Mouse (Mus musculus) ES-Bruce4 (cell line): ENCODE measurements around the gene Eea1. TPM values are rescaled to one million over a fixed set of nuclear protein-coding genes. Genes with fewer than 3 reads are reported as not detected.

Experiments used
- H3K27ac ChIP-seq: 2 replicates; pipeline ENCODE4 v1.5.1; 2012; ENCODE audit warnings: low read length, inconsistent platforms; ENCODE audit not compliant: insufficient read depth
- H3K27me3 ChIP-seq: 2 replicates; pipeline ENCODE4 v1.6.1; 2012; ENCODE audit warnings: mild to moderate bottlenecking, low read length, inconsistent platforms; ENCODE audit not compliant: control insufficient read depth, poor library complexity, insufficient read depth, severe bottlenecking
- H3K36me3 ChIP-seq: 2 replicates; pipeline ENCODE4 v1.6.1; 2012; ENCODE audit warnings: inconsistent platforms, mild to moderate bottlenecking, low read length, moderate library complexity; ENCODE audit not compliant: control insufficient read depth, poor library complexity, insufficient read depth, severe bottlenecking
- H3K4me1 ChIP-seq: one replicate; pipeline ENCODE4 v1.8.1; 2011; ENCODE audit warnings: low read length; ENCODE audit not compliant: control insufficient read depth, insufficient read depth
- H3K4me3 ChIP-seq: 2 replicates; pipeline ENCODE4 v1.5.1; 2011; ENCODE audit warnings: low read depth, mild to moderate bottlenecking, low read length
- H3K9ac ChIP-seq: 2 replicates; pipeline ENCODE4 v1.6.1; 2012; ENCODE audit warnings: low read depth, mild to moderate bottlenecking, inconsistent platforms; ENCODE audit not compliant: poor library complexity, severe bottlenecking
- H3K9me3 ChIP-seq: replicated peaks from 2 replicates; pipeline ENCODE4 v1.6.1; 2012; ENCODE audit warnings: mild to moderate bottlenecking, low read length, inconsistent platforms; ENCODE audit not compliant: control insufficient read depth, poor library complexity, insufficient read depth, severe bottlenecking
- CTCF ChIP-seq: IDR thresholded peaks from one replicate; pipeline ENCODE4 v1.8.1; 2011; ENCODE audit warnings: low read depth, low read length
- EP300 ChIP-seq: IDR thresholded peaks from 2 replicates; pipeline ENCODE4 v1.6.1; 2011; ENCODE audit warnings: low read depth, low read length; ENCODE audit not compliant: insufficient read depth
- POLR2A ChIP-seq: IDR thresholded peaks from one replicate; pipeline ENCODE4 v1.8.1; 2011; ENCODE audit warnings: low read length; ENCODE audit not compliant: insufficient read depth
- polyA plus RNA-seq: library from polyadenylated mRNA; stranded (reverse); fragments of >200 nt; gene quantifications from 2 replicates; pipeline ENCODE4 v1.2.4, GENCODE M21; 2011; ENCODE audit warnings: low read depth; ENCODE audit not compliant: missing spikeins, insufficient read depth, insufficient read length

Gene Eea1
- polyA plus RNA-seq, 1 experiment, result 16.2 TPM

DNA sequence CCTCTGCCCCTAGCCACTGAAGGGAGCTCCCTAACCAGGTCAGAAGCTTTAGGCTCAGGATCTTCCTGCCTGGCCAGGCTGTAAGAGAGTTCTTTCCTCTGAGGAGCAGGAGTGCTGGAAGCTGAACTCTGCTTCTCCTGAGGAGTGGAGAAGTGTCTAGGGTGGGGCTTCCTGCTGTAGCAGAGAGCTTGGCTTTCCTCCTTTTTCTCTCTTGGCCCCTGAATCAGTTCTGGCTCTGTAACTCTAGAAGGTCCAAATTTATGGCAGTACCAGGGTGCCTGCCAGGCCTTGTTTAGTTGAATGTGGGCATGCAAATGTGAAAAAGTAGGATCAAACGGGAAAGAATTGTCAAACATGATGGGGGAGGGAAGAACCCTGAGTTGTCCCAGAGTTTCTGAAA, 17.1 kb downstream of the Eea1 start:
- no peaks in the 10 kb centered on the region for H3K36me3 ChIP-seq

DNA sequence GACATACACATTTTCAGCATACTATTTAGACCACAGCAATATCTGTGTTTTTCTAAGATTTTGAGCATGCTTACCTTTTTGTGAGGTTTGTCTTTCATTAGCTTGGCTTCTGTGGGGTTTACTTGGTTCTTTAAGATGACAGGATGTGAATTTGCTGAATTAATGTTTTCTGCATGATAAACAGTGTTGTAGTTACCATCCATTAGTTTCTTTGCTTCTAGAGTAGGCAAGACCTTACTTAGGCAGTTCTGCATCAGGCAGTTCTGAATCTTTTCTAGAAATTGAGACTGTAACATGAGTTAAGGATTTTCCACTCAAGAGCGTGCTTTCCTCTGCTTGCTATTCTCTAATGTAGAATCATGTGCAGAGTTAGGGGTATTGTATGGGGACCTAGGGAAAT, 24.2 kb downstream of the Eea1 start:
- no peaks in the 10 kb centered on the region for H3K36me3 ChIP-seq
- no peaks in the 10 kb centered on the region for H3K9me3 ChIP-seq
- H3K4me3 ChIP-seq, result no peak overlapping the region
- H3K4me1 ChIP-seq, result no peaks in the 10 kb centered on the region
- H3K27ac ChIP-seq, result no peak overlapping the region
- no peaks in the 10 kb centered on the region for H3K27me3 ChIP-seq
- no peak overlapping the region for H3K9ac ChIP-seq
- TF ChIP-seq POLR2A (no peak), CTCF (no peak), EP300 (no peak)

More for the DNA sequence above, 17.1 kb downstream of the Eea1 start:
- no peaks in the 10 kb centered on the region for H3K27me3 ChIP-seq
- H3K9me3 ChIP-seq, result no peaks in the 10 kb centered on the region
- no peak overlapping the region for H3K4me3 ChIP-seq
- no peak for TF ChIP-seq EP300
- TF ChIP-seq CTCF, result no peak
- no peak for TF ChIP-seq POLR2A
- no peak overlapping the region for H3K9ac ChIP-seq
- H3K27ac ChIP-seq, result no peak overlapping the region
- no peaks in the 10 kb centered on the region for H3K4me1 ChIP-seq

DNA sequence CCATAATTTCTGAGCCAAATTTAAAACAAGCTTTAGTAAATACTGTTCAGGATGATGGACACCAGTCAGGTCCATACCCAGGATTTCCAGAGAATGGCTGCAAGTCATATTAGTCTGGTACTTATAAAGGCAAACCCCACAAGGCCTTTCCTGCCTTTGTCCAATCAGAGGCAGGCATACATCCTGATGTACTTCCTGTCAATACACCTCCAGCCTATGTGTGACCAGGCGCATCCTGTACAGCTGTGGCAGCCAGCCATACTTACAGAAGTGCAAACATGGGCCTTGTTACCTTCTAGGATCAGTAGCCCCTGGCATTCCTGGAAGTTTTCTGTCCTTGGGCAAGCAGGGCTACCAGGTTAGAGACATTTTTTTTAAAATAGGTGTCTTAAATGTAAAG, 29.2 kb downstream of the Eea1 start:
- Histone ChIP-seq H3K27me3 (no peaks in the 10 kb centered on the region), H3K9ac (no peak overlapping the region), H3K9me3 (no peaks in the 10 kb centered on the region), H3K36me3 (no peaks in the 10 kb centered on the region), H3K27ac (no peak overlapping the region), H3K4me1 (no peaks in the 10 kb centered on the region), H3K4me3 (no peak overlapping the region)
- no peak for TF ChIP-seq POLR2A
- no peak for TF ChIP-seq CTCF
- TF ChIP-seq EP300, result no peak

DNA sequence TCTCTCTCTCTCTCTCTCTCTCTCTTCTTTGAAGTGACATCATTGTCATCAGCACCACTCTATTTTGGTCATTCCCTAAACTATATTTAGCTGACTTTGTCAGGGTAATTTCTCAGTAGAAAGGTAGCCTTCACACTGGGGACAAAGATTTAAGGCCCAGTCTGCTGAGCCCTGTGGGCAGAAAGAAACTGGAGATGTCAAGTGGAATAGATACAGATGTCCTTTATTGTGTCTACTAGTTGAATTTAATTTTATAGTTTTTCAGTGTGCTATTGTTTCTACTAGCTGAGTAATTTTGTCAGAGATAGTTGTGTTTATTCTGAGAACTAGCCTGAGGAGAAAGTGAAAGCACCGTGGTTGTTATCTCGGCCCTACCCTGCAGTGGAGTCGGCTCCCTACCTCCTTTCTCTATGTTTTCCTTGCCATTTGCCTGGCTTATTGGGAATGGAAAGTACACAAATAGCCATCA, 30.3 kb downstream of the Eea1 start:
- H3K4me1 ChIP-seq, result no peaks in the 10 kb centered on the region
- no peak overlapping the region for H3K9ac ChIP-seq
- H3K36me3 ChIP-seq, result no peaks in the 10 kb centered on the region

DNA sequence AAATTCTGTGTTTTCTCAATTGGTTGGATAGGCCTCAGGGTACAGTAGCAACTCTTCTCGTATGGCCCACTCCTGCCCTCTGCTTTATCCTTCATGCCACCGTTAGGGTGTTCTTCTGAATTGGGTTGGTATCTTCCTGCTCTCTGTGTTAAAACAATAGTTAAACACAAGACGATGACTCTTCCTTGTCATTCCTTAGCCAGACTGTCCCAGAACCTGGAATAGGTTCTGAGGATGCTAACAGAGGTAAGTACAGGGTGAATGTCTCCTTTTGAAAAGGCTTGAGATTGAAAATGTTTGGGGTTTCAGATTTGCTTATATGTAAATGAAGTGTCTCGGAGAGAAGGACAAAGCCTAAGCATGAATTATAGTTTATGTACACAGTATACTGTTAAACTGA, 30.9 kb downstream of the Eea1 start:
- Histone ChIP-seq H3K4me1 (no peaks in the 10 kb centered on the region), H3K27me3 (no peaks in the 10 kb centered on the region), H3K36me3 (no peaks in the 10 kb centered on the region), H3K27ac (no peak overlapping the region), H3K4me3 (no peak overlapping the region), H3K9ac (no peak overlapping the region), H3K9me3 (no peaks in the 10 kb centered on the region)
- TF ChIP-seq POLR2A (no peak), EP300 (no peak), CTCF (no peak)

More for the DNA sequence above, 30.3 kb downstream of the Eea1 start:
- Histone ChIP-seq H3K9me3 (no peaks in the 10 kb centered on the region), H3K27me3 (no peaks in the 10 kb centered on the region), H3K27ac (no peak overlapping the region), H3K4me3 (no peak overlapping the region)
- TF ChIP-seq CTCF, result no peak

DNA sequence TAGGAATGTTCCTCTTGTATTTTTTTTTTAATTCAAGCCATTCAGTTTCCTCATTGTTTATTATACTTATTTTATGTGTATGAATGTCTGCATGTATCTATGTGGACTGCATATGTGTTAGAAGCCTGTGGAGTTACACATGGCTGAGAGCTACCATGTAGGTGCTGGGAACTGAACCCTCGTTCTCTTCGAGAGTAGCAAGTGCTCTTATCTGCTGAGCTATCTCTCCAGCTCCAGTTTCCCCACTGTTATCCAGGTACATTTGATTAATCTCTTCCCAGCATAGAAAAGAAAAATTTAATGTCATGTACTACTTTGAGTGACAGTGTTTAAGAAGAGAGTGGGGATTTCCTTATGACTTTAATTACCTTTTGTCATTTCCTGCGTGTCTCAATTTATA, 31.5 kb downstream of the Eea1 start:
- H3K27ac ChIP-seq, result no peak overlapping the region
- no peaks in the 10 kb centered on the region for H3K9me3 ChIP-seq
- H3K27me3 ChIP-seq, result no peaks in the 10 kb centered on the region
- no peak for TF ChIP-seq CTCF
- no peak for TF ChIP-seq POLR2A
- TF ChIP-seq EP300, result no peak
- no peak overlapping the region for H3K4me3 ChIP-seq
- no peaks in the 10 kb centered on the region for H3K36me3 ChIP-seq
- no peak overlapping the region for H3K9ac ChIP-seq
- no peaks in the 10 kb centered on the region for H3K4me1 ChIP-seq
